In the genomic region with DNA sequence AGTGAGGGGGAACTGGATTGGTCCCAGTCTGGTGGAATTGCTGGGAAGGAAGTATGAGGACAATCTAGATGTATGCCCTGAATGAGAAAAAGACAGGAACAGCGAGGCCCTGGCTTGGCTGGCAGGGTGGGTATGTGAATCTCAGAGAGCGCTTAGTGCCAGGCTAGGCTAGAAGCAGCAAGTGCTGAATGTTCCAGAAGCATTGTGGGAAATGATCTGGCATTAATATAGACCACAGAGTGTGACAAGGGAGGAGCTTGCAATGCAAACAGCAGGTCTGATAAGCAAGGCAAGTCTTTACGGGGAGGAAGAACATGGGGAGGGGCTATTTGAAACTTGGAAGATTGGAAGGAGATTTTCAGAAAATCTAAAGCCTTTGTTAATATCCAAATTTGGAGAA, we compare ENCODE assay signal across 41 mouse cellular contexts. TPM values are rescaled to one million over a fixed set of nuclear protein-coding genes. Genes with fewer than 3 reads are reported as not detected.
DNase-seq lines count a peak whose midpoint lies in the region; ATAC-seq lines count a peak whose summit lies in the region.
"Had no signal": no experiment of that assay in that cellular context is flagged by ENCODE, and none has a peak within 500 bp of the region (broad histone marks: within the 10 kb centered on the region; RNA-seq: fewer than 3 reads in every experiment).

No protein-coding gene starts in this region.

- no peaks in the 10 kb centered on the region for H3K9me3 ChIP-seq in heart, embryonic 16.5 days (replicated peaks; ENCODE audit: control insufficient read depth, low read length)
- no peaks in the 10 kb centered on the region for H3K9me3 ChIP-seq in stomach, embryonic 15.5 days
- H3K9me3 ChIP-seq: embryonic facial prominence, embryonic 12.5 days; forebrain, embryonic 10.5 days; forebrain, embryonic 15.5 days; heart, embryonic 13.5 days; liver, embryonic 12.5 days; midbrain, embryonic 12.5 days; neural tube, embryonic 12.5 days had no signal

- intact Hi-C loops in heart, postnatal 36 days (cut with DNase I) = no loop called here

- H3K4me2 ChIP-seq in heart, embryonic 16.5 days (ENCODE audit: low read depth, low read length) = no peak overlapping the region
- H3K4me2 ChIP-seq in stomach, embryonic 15.5 days = no peak overlapping the region
- H3K4me2 ChIP-seq: embryonic facial prominence, embryonic 12.5 days; forebrain, embryonic 15.5 days; heart, embryonic 13.5 days; hindbrain, embryonic 14.5 days; liver, embryonic 12.5 days; midbrain, embryonic 12.5 days; neural tube, embryonic 12.5 days had no signal

- no peak overlapping the region for H3K4me3 ChIP-seq in heart, embryonic 16.5 days (ENCODE audit: low read length)
- no peak overlapping the region for H3K4me3 ChIP-seq in stomach, embryonic 15.5 days (replicated peaks)
- H3K4me3 ChIP-seq: embryonic facial prominence, embryonic 12.5 days; forebrain, embryonic 10.5 days; forebrain, embryonic 15.5 days; heart, embryonic 13.5 days; liver, embryonic 12.5 days; midbrain, embryonic 12.5 days; myocyte; neural tube, embryonic 12.5 days had no signal

- H3K36me3 ChIP-seq in heart, embryonic 16.5 days (ENCODE audit: control insufficient read depth, insufficient read depth) = peaks cover 28% of the 10 kb centered on the region
- H3K36me3 ChIP-seq in stomach, embryonic 15.5 days = peaks cover 14% of the 10 kb centered on the region

- H3K4me1 ChIP-seq in heart, embryonic 16.5 days (ENCODE audit: control insufficient read depth, insufficient read depth, low read length) = peaks cover 6% of the 10 kb centered on the region
- H3K4me1 ChIP-seq in stomach, embryonic 15.5 days = no peaks in the 10 kb centered on the region
- H3K4me1 ChIP-seq: embryonic facial prominence, embryonic 12.5 days; forebrain, embryonic 10.5 days; forebrain, embryonic 15.5 days; midbrain, embryonic 12.5 days; neural tube, embryonic 12.5 days had no signal

- H3K27ac ChIP-seq in heart, embryonic 16.5 days (ENCODE audit: low read length) = peak overlapping the region; percentile 14; the same call in 1 of the 2 replicates
- H3K27ac ChIP-seq in stomach, embryonic 15.5 days = peak overlapping the region; percentile 35; the same call in 1 of the 2 replicates
- H3K27ac ChIP-seq: embryonic facial prominence, embryonic 12.5 days; forebrain, embryonic 10.5 days; forebrain, embryonic 15.5 days; heart, embryonic 13.5 days; hindbrain, embryonic 14.5 days; liver, embryonic 12.5 days; macrophage; midbrain, embryonic 12.5 days; neural tube, embryonic 12.5 days had no signal

- ATAC-seq in heart, embryonic 16.5 days (replicated peaks; ENCODE audit: extremely low read depth, insufficient read depth, low FRiP score) = peak; percentile 69; the same call in 1 of the 2 replicates
- peak; percentile 88 for ATAC-seq in common myeloid progenitor, adult 5-6 weeks (replicated peaks; ENCODE audit: low read depth, poor library complexity, severe bottlenecking)
- peak; percentile 58; the same call in 1 of the 2 replicates for ATAC-seq in stomach, embryonic 15.5 days (ENCODE audit: insufficient read depth, low FRiP score, low read depth)
- no peak for ATAC-seq in erythroblast, adult 5-6 weeks (replicated peaks; ENCODE audit: low FRiP score, poor library complexity, severe bottlenecking)
- ATAC-seq: activated CD4-positive, CD25-positive, alpha-beta regulatory T cell, adult 4 months; CD4-positive, CD25-positive, alpha-beta regulatory T cell, adult 4 months; forebrain, embryonic 15.5 days; liver, embryonic 12.5 days; liver, postnatal 0 days; lung, postnatal 0 days had no signal

- DNase-seq in heart, postnatal 36 days = no peak
- peak; percentile 37 for DNase-seq in 416B (ENCODE audit: low read depth)
- no peak for DNase-seq in adrenal gland, postnatal 14 days
- DNase-seq: adrenal gland, adult 2 months; cerebellum, adult 11 months; cerebellum, adult 9-10 months; cerebellum, postnatal 36 days; embryo, embryonic 11 days; gastrocnemius, postnatal 25 days; kidney, adult 18-20 months; layer of hippocampus, adult 9-11 months; liver, postnatal 0 days; right cerebral cortex, adult 18-20 months; spleen, adult 18-20 months; thymus, postnatal 4 days had no signal

- 52% methylated on average over 3 of the region's 3 CpGs for WGBS in heart, embryonic 16.5 days
- 72% methylated on average over 3 of the region's 3 CpGs for WGBS in stomach, embryonic 15.5 days

- H3K9ac ChIP-seq in heart, embryonic 16.5 days (ENCODE audit: low read length) = 0 out of 2 replicates have a peak overlapping the region, but pooled peaks have one; percentile 2
- no peak overlapping the region for H3K9ac ChIP-seq in stomach, embryonic 15.5 days
- H3K9ac ChIP-seq: embryonic facial prominence, embryonic 12.5 days; forebrain, embryonic 15.5 days; heart, embryonic 13.5 days; hindbrain, embryonic 14.5 days; liver, embryonic 12.5 days; liver, postnatal 0 days; midbrain, embryonic 12.5 days; neural tube, embryonic 12.5 days had no signal

- H3K27me3 ChIP-seq in heart, embryonic 16.5 days (ENCODE audit: control insufficient read depth, insufficient read depth, low read length) = no peaks in the 10 kb centered on the region
- H3K27me3 ChIP-seq in stomach, embryonic 15.5 days (replicated peaks) = no peaks in the 10 kb centered on the region
- H3K27me3 ChIP-seq: embryonic facial prominence, embryonic 12.5 days; forebrain, embryonic 15.5 days; heart, embryonic 13.5 days; liver, embryonic 12.5 days; midbrain, embryonic 12.5 days; neural tube, embryonic 12.5 days had no signal

RNA-seq across cellular contexts. Expression of a gene that starts 47.4 kb away (rescaled TPM):
- 0.05 and 0.07 TPM in 2 replicates for polyA plus RNA-seq in heart, embryonic 16.5 days (2015; fragmentation: Nextera tagmentation; extraction: Ambion mirVana)
- not detected for total RNA-seq in heart, postnatal 36 days (2021)
- not detected in 2 replicates for total RNA-seq in common myeloid progenitor, adult 5-6 weeks (2017)
- polyA plus RNA-seq in stomach, embryonic 15.5 days (2015; fragmentation: Nextera tagmentation; extraction: Ambion mirVana) = 2.4 and 2.8 TPM in 2 replicates
- total RNA-seq in adrenal gland, postnatal 14 days (2021) = not detected in 2 replicates
- total RNA-seq in erythroblast, adult 5-6 weeks (2015; ENCODE audit: low replicate concordance) = not detected in 2 replicates
- not detected in 2 replicates for total RNA-seq in erythroblast, adult 5-6 weeks (2017; ENCODE audit: low replicate concordance)
- total RNA-seq: gastrocnemius, adult 18-20 months; gastrocnemius, postnatal 25 days; heart, adult 18-20 months; hematopoietic stem cell, adult 5-6 weeks; left cerebral cortex, postnatal 10 days; midbrain, postnatal 0 days had no signal
- polyA plus RNA-seq: activated CD4-positive, CD25-positive, alpha-beta regulatory T cell, adult 4 months; CD4-positive, CD25-positive, alpha-beta regulatory T cell, adult 4 months; frontal cortex, adult 2 months; lung, postnatal 0 days; macrophage; midbrain, postnatal 0 days; myocyte; testis, adult 2 months had no signal

RNA-seq across cellular contexts. Expression of a gene that starts 48.0 kb away (rescaled TPM):
- polyA plus RNA-seq in heart, embryonic 16.5 days (2015; fragmentation: Nextera tagmentation; extraction: Ambion mirVana) = 127 and 129 TPM in 2 replicates
- 100 to 1,000 TPM; 235 to 283 TPM for total RNA-seq in heart, postnatal 36 days (2021)
- 58.5 and 105 TPM in 2 replicates for total RNA-seq in common myeloid progenitor, adult 5-6 weeks (2017)
- 64.5 and 72.0 TPM in 2 replicates for polyA plus RNA-seq in stomach, embryonic 15.5 days (2015; fragmentation: Nextera tagmentation; extraction: Ambion mirVana)
- 141 and 154 TPM in 2 replicates for total RNA-seq in adrenal gland, postnatal 14 days (2021)
- total RNA-seq in erythroblast, adult 5-6 weeks (2015; ENCODE audit: low replicate concordance) = 6.7 and 7.9 TPM in 2 replicates
- 4.3 and 8.2 TPM in 2 replicates for total RNA-seq in erythroblast, adult 5-6 weeks (2017; ENCODE audit: low replicate concordance)

RNA-seq across cellular contexts. Expression of a gene that starts 55.4 kb away (rescaled TPM):
- 125 and 140 TPM in 2 replicates for polyA plus RNA-seq in heart, embryonic 16.5 days (2015; fragmentation: Nextera tagmentation; extraction: Ambion mirVana)
- total RNA-seq in heart, postnatal 36 days (2021) = 10 to 100 TPM; 50.7 to 53.6 TPM
- 49.4 and 83.3 TPM in 2 replicates for total RNA-seq in common myeloid progenitor, adult 5-6 weeks (2017)
- 212 and 227 TPM in 2 replicates for polyA plus RNA-seq in stomach, embryonic 15.5 days (2015; fragmentation: Nextera tagmentation; extraction: Ambion mirVana)
- total RNA-seq in adrenal gland, postnatal 14 days (2021) = 113 and 133 TPM in 2 replicates
- 20.4 and 58.3 TPM in 2 replicates for total RNA-seq in erythroblast, adult 5-6 weeks (2015; ENCODE audit: low replicate concordance)
- total RNA-seq in erythroblast, adult 5-6 weeks (2017; ENCODE audit: low replicate concordance) = 17.0 and 22.2 TPM in 2 replicates

RNA-seq across cellular contexts. Expression of a gene that starts 58.4 kb away (rescaled TPM):
- polyA plus RNA-seq in heart, embryonic 16.5 days (2015; fragmentation: Nextera tagmentation; extraction: Ambion mirVana) = not detected in 2 replicates
- total RNA-seq in heart, postnatal 36 days (2021) = not detected
- total RNA-seq in common myeloid progenitor, adult 5-6 weeks (2017) = not detected in 2 replicates
- not detected in 2 replicates for polyA plus RNA-seq in stomach, embryonic 15.5 days (2015; fragmentation: Nextera tagmentation; extraction: Ambion mirVana)
- not detected in 2 replicates for total RNA-seq in adrenal gland, postnatal 14 days (2021)
- not detected in 2 replicates for total RNA-seq in erythroblast, adult 5-6 weeks (2015; ENCODE audit: low replicate concordance)
- not detected in 2 replicates for total RNA-seq in erythroblast, adult 5-6 weeks (2017; ENCODE audit: low replicate concordance)
- total RNA-seq: adrenal gland, adult 2 months; gastrocnemius, adult 18-20 months; gastrocnemius, postnatal 25 days; heart, adult 18-20 months; hematopoietic stem cell, adult 5-6 weeks; left cerebral cortex, postnatal 10 days; midbrain, postnatal 0 days had no signal
- polyA plus RNA-seq: activated CD4-positive, CD25-positive, alpha-beta regulatory T cell, adult 4 months; adrenal gland, adult 2 months; CD4-positive, CD25-positive, alpha-beta regulatory T cell, adult 4 months; embryonic facial prominence, embryonic 12.5 days; forebrain, embryonic 10.5 days; forebrain, embryonic 15.5 days; frontal cortex, adult 2 months; heart, embryonic 13.5 days; hindbrain, embryonic 14.5 days; kidney, postnatal 0 days; liver, embryonic 12.5 days; liver, postnatal 0 days; lung, postnatal 0 days; macrophage; midbrain, embryonic 12.5 days; midbrain, postnatal 0 days; neural tube, embryonic 12.5 days; thymus, postnatal 0 days had no signal
